Mouse (Mus musculus) ovary, adult 10 weeks (tissue): ENCODE measurements around the gene Vmn1r143. TPM values are rescaled to one million over a fixed set of nuclear protein-coding genes. Genes with fewer than 3 reads are reported as not detected.

Experiments used
- polyA plus RNA-seq: library from polyadenylated mRNA; stranded (reverse); fragments of 350-450 nt; fragmentation: Illumina TruSeq; extraction: RNeasy Lipid Tissue Mini Kit (QIAGEN cat#74804); gene quantifications from one replicate; pipeline ENCODE4 v1.2.3, GENCODE M21; 2014

Vmn1r143 gene
- not detected for polyA plus RNA-seq

GRCm38 (mm10) chr7:22189077-22189476 lies at the start of gene Vmn1r143:
Vmn1r143 (plus strand) TSS chr7:22189377.

DNA sequence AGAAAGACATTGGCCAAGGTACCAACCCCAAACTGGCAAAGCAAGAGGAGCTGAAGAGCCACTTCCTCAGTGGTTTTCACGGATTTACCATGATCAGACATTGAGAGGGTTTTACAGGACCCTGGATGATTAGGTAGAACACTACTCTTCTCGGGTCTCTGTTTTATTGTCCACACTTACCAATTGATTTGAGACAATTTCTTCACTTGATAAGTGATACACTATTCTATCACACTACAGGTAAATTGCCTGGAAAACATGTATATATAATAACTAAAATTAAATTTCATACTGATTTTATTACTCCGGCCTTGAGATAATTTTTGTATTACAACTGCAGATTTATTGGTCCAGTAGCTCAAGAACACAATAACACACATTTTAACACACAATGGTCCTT lies 25.2 kb upstream of the Vmn1r143 start, which contains the start of gene Vmn1r142:
Gene Vmn1r142 (minus strand): TSS at position 101 of the 400 bp plus-strand sequence.

GRCm38 (mm10) chr7:22201164-22201563 lies 12.0 kb downstream of the Vmn1r143 start, which contains the start of gene Gm8653:
Gm8653 (minus strand) TSS chr7:22201264.

GRCm38 (mm10) chr7:22229384-22229783 lies 40.2 kb downstream of the Vmn1r143 start, which contains the start of gene Gm8453:
Gm8453 (minus strand) TSS chr7:22229484.

Other genes starting within 250 kb of the Vmn1r143 start
- gene Vmn1r137, start 194.8 kb upstream of the Vmn1r143 start, polyA plus RNA-seq: not detected
- gene Vmn1r138, start 160.5 kb upstream of the Vmn1r143 start, polyA plus RNA-seq: not detected
- gene Gm6176, start 133.1 kb upstream of the Vmn1r143 start, polyA plus RNA-seq: not detected
- 6.0 TPM for gene Vmn1r139, start 120.3 kb upstream of the Vmn1r143 start, polyA plus RNA-seq
- not detected for gene Gm16451, start 71.1 kb upstream of the Vmn1r143 start, polyA plus RNA-seq
- not detected for gene Gm10666, start 54.6 kb upstream of the Vmn1r143 start, polyA plus RNA-seq
- gene Vmn1r142, start 25.3 kb upstream of the Vmn1r143 start, polyA plus RNA-seq: not detected
- gene Gm8653, start 11.9 kb downstream of the Vmn1r143 start, polyA plus RNA-seq: not detected
- not detected for gene Gm8453, start 40.1 kb downstream of the Vmn1r143 start, polyA plus RNA-seq
- gene Gm4187, start 140.3 kb downstream of the Vmn1r143 start, polyA plus RNA-seq: not detected
- gene Gm8660, start 181.7 kb downstream of the Vmn1r143 start, polyA plus RNA-seq: not detected
- not detected for gene Vmn1r148, start 224.2 kb downstream of the Vmn1r143 start, polyA plus RNA-seq
- not detected for gene Vmn1r149, start 248.9 kb downstream of the Vmn1r143 start, polyA plus RNA-seq